Mouse (Mus musculus): ENCODE results near the gene Clec4g. TPM values are rescaled to one million over a fixed set of nuclear protein-coding genes. Genes with fewer than 3 reads are reported as not detected.

Gene Clec4g
- total and polyA plus RNA-seq, 3 experiments: not detected

- TF ChIP-seq POLR2AphosphoS2 (IDR thresholded peaks at IDR 0.05; ENCODE audit: low read depth, low read length): no peak
Observed at GRCm38 (mm10) chr8:3701491-3701890, 19.0 kb downstream of the Clec4g start (continued).

DNA sequence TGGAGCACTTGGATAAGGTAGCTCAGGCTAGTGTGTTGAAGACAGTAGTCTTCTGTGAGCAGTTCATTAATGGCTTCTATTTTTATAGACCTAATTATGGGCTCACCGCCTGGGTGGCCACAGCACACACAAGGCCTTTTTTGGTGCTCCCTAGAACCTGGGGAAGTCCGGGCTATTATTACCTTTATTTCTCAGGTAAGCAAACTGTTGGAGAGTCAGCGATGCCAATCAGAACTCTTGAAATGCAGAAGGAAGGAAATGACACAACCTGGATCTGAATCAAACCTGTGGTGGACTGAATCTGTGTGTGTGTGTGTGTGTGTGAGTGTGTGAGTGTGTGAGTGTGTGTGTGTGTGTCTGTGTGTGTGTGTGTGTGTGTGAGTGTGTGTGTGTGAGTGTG lies 26.3 kb downstream of the Clec4g start, which contains the start of gene Fcer2a:
Fcer2a (minus strand) TSS at position 55 of the 400 bp plus-strand sequence.
- Histone ChIP-seq H3K4me2 (ENCODE audit: insufficient read depth, low read depth, poor library complexity, severe bottlenecking) (no peak within 1 kb of the TSS; the same call in 1 of the 2 replicates), H3K9me3 (replicated peaks; ENCODE audit: low read length) (no peaks in the 10 kb centered on the region), H3K27me3 (replicated peaks) (no peaks in the 10 kb centered on the region), H3K4me3 (replicated peaks in 1 of 3; ENCODE audit: low read depth in 2 of 3, low read length in 2 of 3, poor library complexity in 1 of 3) (peak within 1 kb of the TSS in 2 of 3 experiments; percentile 8 to 31), H3K4me1 (ENCODE audit: control insufficient read depth in 1 of 2, insufficient read depth in 2 of 2) (peaks cover 3 to 21% of the 10 kb centered on the region in 2 experiments), H3K27ac (ENCODE audit: insufficient read depth, low read depth) (no peak within 1 kb of the TSS), H3K79me2 (replicated peaks; ENCODE audit: control insufficient read depth, extremely low read depth, insufficient read depth, poor library complexity, severe bottlenecking) (no peaks in the 10 kb centered on the region), H3K36me3 (replicated peaks in 1 of 2; ENCODE audit: control insufficient read depth in 1 of 2, insufficient read depth in 1 of 2, low read length in 1 of 2) (peaks cover 0 to 4% of the 10 kb centered on the region in 2 experiments), H3K9ac (ENCODE audit: insufficient read depth, low read depth) (no peak within 1 kb of the TSS)
- peak; percentile 44; the same call in 1 of the 2 replicates for TF ChIP-seq MEF2A (IDR thresholded peaks at IDR 0.05; ENCODE audit: borderline replicate concordance, low read depth, low read length)
- TF ChIP-seq JUN (IDR thresholded peaks at IDR 0.05; ENCODE audit: insufficient read depth, low read depth, low read length): no peak
- in situ Hi-C loops (cut with MboI; ENCODE audit: low pct_ligation_motif_present, low pct_unique_long_range_greater_than_20kb, low sequenced_read_pairs): no loop called here
- no peak for DNase-seq (ENCODE audit: extremely low read depth)
- dilution Hi-C loops (cut with MboI; ENCODE audit: extremely low pct_ligation_motif_present, extremely low pct_unique_long_range_greater_than_20kb, low sequenced_read_pairs): no loop called here

DNA sequence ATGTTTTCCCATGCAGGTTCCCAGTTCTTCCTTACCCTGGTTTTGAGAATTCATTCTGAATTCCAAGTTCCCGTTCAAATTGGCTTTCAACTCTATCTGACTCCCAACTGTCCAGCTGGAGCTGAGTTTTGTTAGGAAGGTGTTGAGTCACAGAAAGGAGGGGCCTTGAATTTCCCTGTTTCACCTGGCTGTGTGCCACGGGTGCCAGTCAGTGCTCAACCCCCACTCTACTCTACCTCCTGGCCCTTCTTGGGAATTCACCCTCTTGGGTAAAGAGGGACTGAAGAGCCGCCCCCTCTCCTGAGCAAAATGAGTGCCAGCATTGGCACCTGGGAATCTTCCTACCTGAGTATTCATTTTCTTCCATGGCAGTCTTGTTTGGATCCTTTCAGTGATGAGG lies 29.7 kb downstream of the Clec4g start:
- Histone ChIP-seq H3K4me1 (ENCODE audit: control insufficient read depth in 1 of 2, insufficient read depth in 2 of 2) (peaks cover 9 to 30% of the 10 kb centered on the region in 2 experiments), H3K4me2 (ENCODE audit: insufficient read depth, low read depth, poor library complexity, severe bottlenecking) (no peak overlapping the region), H3K36me3 (replicated peaks in 1 of 2; ENCODE audit: control insufficient read depth in 1 of 2, insufficient read depth in 1 of 2, low read length in 1 of 2) (peaks cover 0 to 12% of the 10 kb centered on the region in 2 experiments), H3K79me2 (replicated peaks; ENCODE audit: control insufficient read depth, extremely low read depth, insufficient read depth, poor library complexity, severe bottlenecking) (no peaks in the 10 kb centered on the region), H3K27me3 (replicated peaks) (peaks cover 2% of the 10 kb centered on the region), H3K27ac (ENCODE audit: insufficient read depth, low read depth) (no peak overlapping the region), H3K9me3 (replicated peaks; ENCODE audit: low read length) (no peaks in the 10 kb centered on the region), H3K9ac (ENCODE audit: insufficient read depth, low read depth) (no peak overlapping the region), H3K4me3 (replicated peaks in 1 of 3; ENCODE audit: low read depth in 2 of 3, low read length in 2 of 3, poor library complexity in 1 of 3) (no peak overlapping the region)
- no peak for TF ChIP-seq E2F4 (IDR thresholded peaks at IDR 0.05; ENCODE audit: insufficient replicate concordance, low read depth, low read length)
- in situ Hi-C loops (cut with MboI; ENCODE audit: low pct_ligation_motif_present, low pct_unique_long_range_greater_than_20kb, low sequenced_read_pairs) (no loop called here), dilution Hi-C loops (cut with MboI; ENCODE audit: extremely low pct_ligation_motif_present, extremely low pct_unique_long_range_greater_than_20kb, low sequenced_read_pairs) (no loop called here)
- no peak for DNase-seq (ENCODE audit: extremely low read depth)

GRCm38 (mm10) chr8:3687537-3687936 lies 32.9 kb downstream of the Clec4g start:
- Histone ChIP-seq H3K9ac (ENCODE audit: insufficient read depth, low read depth) (no peak overlapping the region), H3K27ac (ENCODE audit: insufficient read depth, low read depth) (no peak overlapping the region), H3K4me3 (replicated peaks in 1 of 3; ENCODE audit: low read depth in 2 of 3, low read length in 2 of 3, poor library complexity in 1 of 3) (no peak overlapping the region), H3K4me1 (ENCODE audit: control insufficient read depth in 1 of 2, insufficient read depth in 2 of 2) (peaks cover 21 to 39% of the 10 kb centered on the region in 2 experiments), H3K79me2 (replicated peaks; ENCODE audit: control insufficient read depth, extremely low read depth, insufficient read depth, poor library complexity, severe bottlenecking) (no peaks in the 10 kb centered on the region), H3K9me3 (replicated peaks; ENCODE audit: low read length) (no peaks in the 10 kb centered on the region), H3K4me2 (ENCODE audit: insufficient read depth, low read depth, poor library complexity, severe bottlenecking) (no peak overlapping the region), H3K36me3 (replicated peaks in 1 of 2; ENCODE audit: control insufficient read depth in 1 of 2, insufficient read depth in 1 of 2, low read length in 1 of 2) (peaks cover 0 to 31% of the 10 kb centered on the region in 2 experiments), H3K27me3 (replicated peaks) (peaks cover 2% of the 10 kb centered on the region)
- TF ChIP-seq CTCF (conservative IDR thresholded peaks at IDR 0.05 in 1 of 2, IDR thresholded peaks at IDR 0.05 in 1 of 2; ENCODE audit: low read depth in 2 of 2, low read length in 2 of 2): peak in 1 of 2 experiments; percentile 41; a peak in 1 of 4 replicates
- TF ChIP-seq RAD21 (IDR thresholded peaks at IDR 0.05; ENCODE audit: low read depth, low read length): no peak; the same call in 1 of the 2 replicates
- no peak for TF ChIP-seq ETS1 (conservative IDR thresholded peaks at IDR 0.05; ENCODE audit: low read depth, low read length)
- no peak for DNase-seq (ENCODE audit: extremely low read depth)
- dilution Hi-C loops (cut with MboI; ENCODE audit: extremely low pct_ligation_motif_present, extremely low pct_unique_long_range_greater_than_20kb, low sequenced_read_pairs) (no loop called here), in situ Hi-C loops (cut with MboI; ENCODE audit: low pct_ligation_motif_present, low pct_unique_long_range_greater_than_20kb, low sequenced_read_pairs) (no loop called here)

Data from CH12.LX (cell line).